Comparison of ENCODE assay signal across 17 mouse cellular contexts in genomic region chr3:141809581-141809980, GRCm38 (mm10).
"Had no signal": no experiment of that assay in that cellular context is flagged by ENCODE, and none has a peak within 500 bp of the region (broad histone marks: within the 10 kb centered on the region; RNA-seq: fewer than 3 reads in every experiment).

No protein-coding gene starts in this region.

- DNase-seq: kidney, postnatal 25 days; layer of hippocampus, adult 9-11 months; layer of hippocampus, postnatal 36 days; liver; liver, embryonic 13.5 days; liver, postnatal 0 days; lung, postnatal 14 days; right cerebral cortex, postnatal 4 days; spleen, adult 18-20 months; thymus, adult 18-20 months; thymus, postnatal 25 days had no signal

- H3K4me3 ChIP-seq: limb, embryonic 12.5 days; liver, embryonic 13.5 days; lung, embryonic 15.5 days; megakaryocyte, embryonic 14.5 days; midbrain, embryonic 15.5 days; neural tube, embryonic 12.5 days had no signal

- H3K4me1 ChIP-seq: limb, embryonic 12.5 days; liver, embryonic 13.5 days; lung, embryonic 15.5 days; megakaryocyte, embryonic 14.5 days; neural tube, embryonic 12.5 days had no signal

- H3K27ac ChIP-seq: limb, embryonic 12.5 days; liver, embryonic 13.5 days; lung, embryonic 15.5 days; macrophage; midbrain, embryonic 15.5 days; neural tube, embryonic 12.5 days had no signal

- H3K27me3 ChIP-seq: limb, embryonic 12.5 days; liver, embryonic 13.5 days; lung, embryonic 15.5 days; megakaryocyte, embryonic 14.5 days; midbrain, embryonic 15.5 days; neural tube, embryonic 12.5 days had no signal
